Mouse (Mus musculus): ENCODE data around the gene Cd69. TPM values are rescaled to one million over a fixed set of nuclear protein-coding genes. Genes with fewer than 3 reads are reported as not detected.

The Cd69 gene
- total and polyA plus RNA-seq, 3 experiments = not detected

DNA sequence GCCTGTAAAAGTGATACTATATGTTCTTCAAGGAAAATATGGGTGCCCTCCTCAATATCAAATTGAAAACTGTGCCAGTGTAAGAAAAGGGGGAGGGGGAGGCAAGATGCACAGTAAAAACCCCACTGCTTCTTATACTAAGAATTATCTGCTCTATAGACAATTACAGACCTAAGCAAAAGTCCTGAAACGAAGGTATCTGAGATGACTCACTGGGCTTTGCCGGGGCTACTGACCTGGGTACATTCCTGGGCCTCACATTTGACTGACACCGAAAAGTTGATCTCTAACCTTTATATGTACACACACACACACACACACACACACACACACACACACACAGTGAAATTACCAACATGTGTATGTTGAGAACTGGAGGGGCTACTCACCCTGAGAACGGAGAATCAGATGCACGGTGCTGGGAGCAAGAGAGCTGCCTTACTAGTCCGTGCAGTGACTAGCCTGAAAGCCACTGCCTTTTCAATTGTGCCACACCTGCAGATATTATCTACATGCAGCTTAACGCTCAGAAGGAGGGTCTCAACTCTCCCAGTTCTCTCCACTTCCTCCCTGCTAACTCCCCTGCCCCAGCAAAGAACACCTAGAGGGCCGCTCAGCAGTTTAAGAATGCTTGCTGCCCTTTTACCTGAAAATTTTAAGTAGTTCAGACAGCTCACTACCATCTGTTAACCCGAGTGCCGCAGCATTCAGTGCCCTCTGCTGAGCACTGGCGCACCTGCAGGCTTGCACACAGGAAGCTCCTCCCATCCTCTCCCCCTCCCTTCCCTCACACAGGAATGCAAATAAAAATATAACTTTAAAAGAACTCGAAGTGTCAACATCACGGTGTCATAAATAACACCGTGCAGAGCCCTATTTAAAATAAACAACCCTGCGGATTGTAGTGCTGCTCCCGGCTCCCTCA, 37.6 kb downstream of the Cd69 start (continued):
- TF ChIP-seq UBTF (IDR thresholded peaks at IDR 0.05; ENCODE audit: borderline replicate concordance, insufficient read depth, low read depth, low read length) (no peak), POLR2AphosphoS2 (IDR thresholded peaks at IDR 0.05; ENCODE audit: low read length) (no peak), MXI1 (IDR thresholded peaks at IDR 0.05; ENCODE audit: low read depth, low read length) (peak; percentile 69), ETS1 (IDR thresholded peaks at IDR 0.05; ENCODE audit: low read depth, low read length) (no peak), RCOR1 (IDR thresholded peaks at IDR 0.05; ENCODE audit: low read depth, low read length) (no peak; the same call in 1 of the 2 replicates), E2F4 (IDR thresholded peaks at IDR 0.05; ENCODE audit: borderline replicate concordance, low read depth, low read length) (no peak), GATA1 (IDR thresholded peaks at IDR 0.05; ENCODE audit: low read depth, low read length) (peak; percentile 38; the same call in 1 of the 2 replicates), CHD1 (IDR thresholded peaks at IDR 0.05; ENCODE audit: low read depth, low read length) (no peak; the same call in 1 of the 2 replicates), TBP (IDR thresholded peaks at IDR 0.05; ENCODE audit: low read depth, low read length) (peak; percentile 66; the same call in 1 of the 2 replicates), SMC3 (IDR thresholded peaks at IDR 0.05; ENCODE audit: low read depth, low read length) (peak; percentile 86), JUND (IDR thresholded peaks at IDR 0.05; ENCODE audit: low read depth, low read length) (no peak)

GRCm38 (mm10) chr6:129236652-129237342, 38.4 kb downstream of the Cd69 start:
- Histone ChIP-seq H3K27me3 (ENCODE audit: control insufficient read depth in 1 of 2, insufficient read depth in 2 of 2, low read length in 2 of 2) (no peaks in the 10 kb centered on the region), H3K9me3 (replicated peaks; ENCODE audit: insufficient read depth, low read length) (no peaks in the 10 kb centered on the region), H3K4me1 (ENCODE audit: control insufficient read depth in 1 of 2, insufficient read depth in 2 of 2, low read length in 2 of 2) (peaks cover 18 to 39% of the 10 kb centered on the region in 2 experiments), H3K9ac (ENCODE audit: control insufficient read depth, low read depth, low read length, poor library complexity, severe bottlenecking) (peak overlapping the region; percentile 72), H3K27ac (ENCODE audit: control insufficient read depth, low read depth, low read length) (peak overlapping the region; percentile 74), H3K36me3 (ENCODE audit: control insufficient read depth in 1 of 2, insufficient read depth in 2 of 2, low read length in 2 of 2) (peaks cover 0 to 39% of the 10 kb centered on the region in 2 experiments; a peak in 2 of 4 replicates), H3K79me2 (ENCODE audit: control insufficient read depth, insufficient read depth, low read length, poor library complexity) (peaks cover 5% of the 10 kb centered on the region), H3K4me3 (ENCODE audit: control insufficient read depth in 1 of 2, insufficient read depth in 1 of 2, low read depth in 2 of 2, low read length in 2 of 2) (peak overlapping the region; percentile 76 to 90)
- TF ChIP-seq MYC (IDR thresholded peaks at IDR 0.05; ENCODE audit: low read depth, low read length) = no peak
- no peak for TF ChIP-seq USF1 (IDR thresholded peaks at IDR 0.05; ENCODE audit: low read depth, low read length)
- no peak for TF ChIP-seq BHLHE40 (IDR thresholded peaks at IDR 0.05; ENCODE audit: borderline replicate concordance, low read depth, low read length)
- no peak for TF ChIP-seq RAD21 (IDR thresholded peaks at IDR 0.05; ENCODE audit: low read depth, low read length)
- peak; percentile 91; the same call in 1 of the 2 replicates for TF ChIP-seq CHD1 (IDR thresholded peaks at IDR 0.05; ENCODE audit: low read depth, low read length)
- no peak for TF ChIP-seq GATA1 (IDR thresholded peaks at IDR 0.05; ENCODE audit: low read depth, low read length)
- no peak for TF ChIP-seq RCOR1 (IDR thresholded peaks at IDR 0.05; ENCODE audit: low read depth, low read length)
- no peak for TF ChIP-seq TBP (IDR thresholded peaks at IDR 0.05; ENCODE audit: low read depth, low read length)
- TF ChIP-seq CHD2 (IDR thresholded peaks at IDR 0.05; ENCODE audit: low read length) = no peak
- 0 out of 2 replicates have a peak, but pooled peaks have one; percentile 30 for TF ChIP-seq MXI1 (IDR thresholded peaks at IDR 0.05; ENCODE audit: low read depth, low read length)
- 0 out of 4 replicates have a peak, but pooled peaks of 1 of the 2 experiments have one; percentile 14 for TF ChIP-seq EP300 (IDR thresholded peaks at IDR 0.05; ENCODE audit: low read depth in 1 of 2, low read length in 2 of 2)
- TF ChIP-seq SMC3 (IDR thresholded peaks at IDR 0.05; ENCODE audit: low read depth, low read length) = no peak
- TF ChIP-seq MAFK (IDR thresholded peaks at IDR 0.05; ENCODE audit: borderline replicate concordance, low read depth, low read length) = 0 out of 2 replicates have a peak, but pooled peaks have one; percentile 9
- TF ChIP-seq MAX (IDR thresholded peaks at IDR 0.05; ENCODE audit: low read length) = no peak
- no peak for TF ChIP-seq ZKSCAN1 (IDR thresholded peaks at IDR 0.05; ENCODE audit: low read depth, low read length)
- TF ChIP-seq ZNF384 (IDR thresholded peaks at IDR 0.05; ENCODE audit: low read depth, low read length) = 0 out of 2 replicates have a peak, but pooled peaks have one; percentile 13
- no peak for TF ChIP-seq GABPA (IDR thresholded peaks at IDR 0.05; ENCODE audit: low read depth, low read length)
- DNase-seq (ENCODE audit: low read depth, low spot score) = peak; percentile 67
